Mouse (Mus musculus) left cerebral cortex, adult 9 months (tissue): ENCODE data around the gene Basp1.

ENCODE experiments used
- DNase-seq, 2 experiments: peaks; one replicate each; pipeline ENCODE4 v3.0.0; 2022; ENCODE audit warnings: low spot score in 2 of 2

Gene Basp1

GRCm38 (mm10) chr15:25363636-25364035 is 49.9 kb downstream of the Basp1 start:
- no peak for DNase-seq

DNA sequence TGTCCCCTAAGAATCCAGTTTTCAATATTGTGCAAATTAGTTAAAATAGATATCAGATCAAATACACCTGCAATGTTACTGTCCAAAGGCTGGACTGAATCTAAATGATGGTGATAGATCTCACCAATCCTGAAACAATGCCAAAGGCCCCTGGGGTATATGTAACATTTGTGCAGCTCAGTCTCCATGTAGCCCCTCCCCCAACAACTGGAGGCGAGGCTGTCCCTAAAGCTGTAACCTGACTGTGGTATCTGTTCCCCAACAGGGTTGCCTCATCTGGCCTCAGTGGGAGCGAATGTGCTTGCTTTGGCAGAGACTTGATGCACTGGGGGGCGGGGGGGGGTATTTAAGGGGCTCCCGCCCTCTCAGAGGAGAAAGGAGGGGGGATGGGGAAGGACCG is 52.7 kb downstream of the Basp1 start:
- no peak for DNase-seq

- DNase-seq: peak in 1 of 2 experiments; percentile 62
Measured at GRCm38 (mm10) chr15:25358680-25359097, 54.9 kb downstream of the Basp1 start.

DNA sequence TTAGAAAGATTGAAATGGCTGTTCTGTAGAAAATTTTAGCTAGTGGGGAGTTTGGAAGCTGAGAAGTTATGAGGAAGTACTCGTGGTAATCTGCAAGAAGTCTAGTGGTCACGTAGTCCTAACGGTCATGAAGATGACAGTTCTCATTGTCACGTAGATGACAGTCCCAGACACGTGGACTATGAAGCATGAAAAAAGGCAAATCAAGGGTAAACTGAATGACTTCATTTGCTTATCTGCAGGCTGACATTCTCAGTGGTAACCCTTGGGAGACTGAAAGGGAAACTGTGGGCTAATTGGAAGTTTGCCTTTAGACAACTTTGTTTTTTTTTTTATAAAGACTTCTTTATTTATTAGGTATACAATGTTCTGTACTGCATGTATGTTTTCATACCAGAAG is 58.2 kb downstream of the Basp1 start:
- no peak for DNase-seq

GRCm38 (mm10) chr15:25354738-25355137 is 58.8 kb downstream of the Basp1 start:
- no peak for DNase-seq

- no peak for DNase-seq
Measured at GRCm38 (mm10) chr15:25353498-25353897, 60.1 kb downstream of the Basp1 start.

GRCm38 (mm10) chr15:25343263-25343662 is 70.3 kb downstream of the Basp1 start:
- no peak for DNase-seq

DNA sequence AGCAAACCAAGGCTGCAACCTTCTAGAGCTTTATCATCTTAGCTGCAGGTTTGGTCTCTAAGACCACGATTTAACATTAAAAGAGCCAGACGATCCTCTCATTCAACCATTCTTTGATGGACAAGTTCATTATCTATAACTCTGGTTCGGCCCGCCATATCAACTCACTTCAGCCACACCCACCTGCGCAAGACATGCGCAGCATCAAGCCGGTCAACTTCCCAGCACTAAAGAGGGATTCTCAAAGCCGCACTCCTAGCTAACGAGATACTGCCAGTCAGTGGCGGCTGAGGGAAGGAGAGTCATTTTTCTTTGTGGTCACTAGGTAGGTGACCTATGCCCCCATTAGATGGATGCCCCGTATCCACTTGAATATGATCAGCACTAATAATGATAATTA is 78.3 kb downstream of the Basp1 start:
- DNase-seq: no peak

- no peak for DNase-seq
Measured at GRCm38 (mm10) chr15:25331877-25332445, 81.6 kb downstream of the Basp1 start.

GRCm38 (mm10) chr15:25330946-25331345 is 82.6 kb downstream of the Basp1 start:
- no peak for DNase-seq

DNA sequence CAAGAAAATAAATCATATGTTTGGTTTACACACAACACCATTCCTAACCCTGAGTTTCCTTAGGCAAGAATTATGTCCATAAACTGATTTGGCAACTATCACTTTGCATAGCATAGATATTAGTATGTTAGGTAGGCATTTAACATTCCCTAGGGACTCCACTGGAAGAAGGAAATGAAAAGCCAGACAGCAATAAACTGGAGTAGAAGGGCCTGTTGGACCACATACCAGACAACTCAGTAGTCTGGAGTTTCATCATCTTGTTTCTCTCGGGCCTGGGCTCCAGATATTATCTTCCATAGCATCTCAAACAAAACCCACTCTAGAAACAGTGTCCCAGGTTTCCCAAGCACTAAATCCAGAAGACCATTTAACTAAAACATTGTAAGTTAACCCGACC is 91.0 kb downstream of the Basp1 start:
- no peak for DNase-seq

- peak in 1 of 2 experiments; percentile 20 for DNase-seq
Measured at GRCm38 (mm10) chr15:25322111-25322510, 91.5 kb downstream of the Basp1 start.

GRCm38 (mm10) chr15:25321636-25322035 is 91.9 kb downstream of the Basp1 start:
- DNase-seq: peak in 1 of 2 experiments; percentile 7

DNA sequence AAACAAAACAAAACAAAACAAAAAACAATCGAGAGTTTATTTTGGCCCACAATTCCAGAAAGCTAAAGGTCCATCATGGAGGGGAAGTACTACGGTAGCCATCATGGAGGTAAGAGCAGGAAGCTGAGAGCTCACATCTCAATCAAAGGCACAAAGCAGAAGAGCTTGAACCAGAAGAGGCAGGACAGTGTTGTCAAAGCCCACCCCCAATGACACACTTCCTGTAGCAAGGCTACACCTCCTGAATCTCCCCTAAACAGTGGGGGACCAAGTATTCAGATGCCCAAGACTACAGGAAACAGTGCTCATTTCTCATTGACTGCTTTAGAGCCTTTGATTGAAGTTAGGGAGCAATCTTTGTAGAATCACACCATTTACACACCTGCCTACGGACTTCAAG is 99.1 kb downstream of the Basp1 start:
- DNase-seq: no peak
